Mouse (Mus musculus): ENCODE results near the gene Tnxb.
A peak's percentile ranks its signal among the peaks of the same experiment; 100 is the strongest.
"Not testable (repeated sequence)": the region's sequence is repeated elsewhere in the genome, so short reads cannot be mapped to it uniquely, and the experiment has no call there.

The Tnxb gene

DNA sequence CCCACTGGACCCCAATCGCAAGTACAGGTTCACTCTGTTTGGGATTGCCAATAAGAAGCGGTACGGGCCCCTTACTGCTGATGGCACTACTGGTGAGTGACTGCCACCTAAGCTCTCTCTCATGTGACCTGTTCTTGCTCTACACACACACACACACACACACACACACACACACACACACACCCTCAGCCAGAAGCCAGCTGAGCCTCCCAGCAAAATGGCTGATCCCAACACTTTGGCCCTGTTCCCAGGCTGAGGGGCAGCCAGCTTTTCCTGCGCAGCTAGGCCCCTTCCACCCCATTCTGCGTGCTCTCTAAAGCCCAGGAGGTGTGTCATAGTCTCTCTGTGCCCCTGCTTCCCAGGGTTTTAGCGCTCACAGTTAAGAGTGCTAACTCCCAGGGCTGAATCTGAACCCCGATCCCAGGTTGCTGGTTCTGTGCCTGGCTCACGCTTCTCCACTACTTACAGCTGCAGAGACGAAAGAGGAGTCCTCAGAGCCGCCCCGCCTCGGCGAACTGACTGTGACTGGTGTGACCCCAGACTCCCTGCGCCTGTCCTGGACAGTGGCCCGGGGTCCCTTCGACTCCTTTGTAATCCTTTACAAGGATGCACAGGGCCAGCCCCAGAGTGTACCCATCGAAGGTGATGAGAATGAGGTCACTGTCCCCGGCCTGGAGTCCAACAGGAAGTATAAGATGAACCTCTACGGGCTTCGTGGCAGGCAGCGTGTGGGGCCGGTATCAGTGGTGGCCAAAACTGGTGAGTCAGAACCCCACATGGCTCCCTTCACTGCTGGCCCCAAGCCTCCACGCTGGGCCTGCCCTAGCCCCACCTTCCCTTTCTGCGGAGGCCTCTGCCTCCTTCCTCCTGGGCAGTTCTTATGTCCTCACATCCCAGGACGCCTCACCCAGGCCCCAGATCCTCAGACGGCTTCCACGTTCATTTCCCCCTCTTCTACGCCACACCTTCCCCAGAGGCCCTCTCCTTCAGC is 15.1 kb downstream of the Tnxb start:
- no peak for DNase-seq

DNA sequence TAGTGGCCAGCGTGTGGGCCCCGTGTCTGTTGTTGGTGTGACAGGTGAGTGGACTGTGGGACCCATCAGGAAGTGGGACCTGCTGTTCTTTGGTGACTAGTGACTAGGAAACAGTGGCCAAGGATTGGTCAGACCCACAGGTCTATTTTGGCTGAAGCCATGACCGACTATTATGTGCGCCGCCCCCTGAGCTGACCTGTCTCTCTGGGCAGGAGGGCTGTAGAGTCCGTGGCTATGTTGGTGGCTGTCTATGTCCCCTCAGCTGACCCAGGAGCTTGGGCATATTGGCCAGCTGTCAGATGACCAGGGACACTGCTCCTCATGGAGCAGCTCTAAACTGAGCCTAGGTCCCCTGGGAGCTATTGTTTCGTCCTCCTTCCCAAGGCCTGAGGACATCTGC is 18.6 kb downstream of the Tnxb start:
- no peak for DNase-seq

DNA sequence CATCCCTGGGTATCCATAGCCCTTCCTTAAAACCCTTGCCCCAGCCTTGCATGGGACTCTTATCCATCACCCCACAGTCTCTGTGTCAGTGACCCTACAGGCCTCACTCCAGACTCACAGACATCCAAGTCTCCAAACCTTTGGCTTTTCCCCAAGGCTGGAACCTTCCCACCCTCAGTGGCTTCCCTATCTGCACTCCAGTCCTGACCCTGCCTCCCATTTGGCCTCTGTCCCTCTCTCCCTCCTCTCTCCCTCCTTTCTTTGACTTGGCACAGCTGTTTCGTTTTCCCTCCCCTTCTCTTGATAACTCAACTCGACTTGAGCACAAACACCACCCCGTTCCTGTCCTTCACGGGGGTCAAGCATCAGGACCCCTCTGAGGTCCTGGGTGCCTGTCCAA is 20.1 kb downstream of the Tnxb start:
- no peak for DNase-seq

DNA sequence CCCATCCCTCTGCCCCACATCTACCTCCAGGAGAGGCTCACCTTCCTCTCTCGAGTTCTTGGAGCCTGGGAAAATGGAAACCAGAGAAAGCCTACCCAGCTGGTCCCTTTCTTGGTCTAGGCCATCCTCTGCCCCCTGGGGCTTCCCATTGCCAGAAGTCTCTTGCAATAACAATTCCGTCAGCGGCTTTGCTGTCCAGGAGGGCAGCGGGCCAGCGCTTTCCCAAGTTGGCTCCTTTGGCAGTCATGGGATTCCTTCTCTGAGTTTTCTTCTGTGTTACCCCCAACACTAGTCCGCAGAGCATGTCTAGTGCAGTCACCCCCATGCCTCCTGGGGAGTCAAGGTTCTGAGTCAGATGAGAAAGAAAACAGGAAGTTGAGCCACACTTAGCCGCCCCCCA is 22.6 kb downstream of the Tnxb start:
- DNase-seq = no peak

DNA sequence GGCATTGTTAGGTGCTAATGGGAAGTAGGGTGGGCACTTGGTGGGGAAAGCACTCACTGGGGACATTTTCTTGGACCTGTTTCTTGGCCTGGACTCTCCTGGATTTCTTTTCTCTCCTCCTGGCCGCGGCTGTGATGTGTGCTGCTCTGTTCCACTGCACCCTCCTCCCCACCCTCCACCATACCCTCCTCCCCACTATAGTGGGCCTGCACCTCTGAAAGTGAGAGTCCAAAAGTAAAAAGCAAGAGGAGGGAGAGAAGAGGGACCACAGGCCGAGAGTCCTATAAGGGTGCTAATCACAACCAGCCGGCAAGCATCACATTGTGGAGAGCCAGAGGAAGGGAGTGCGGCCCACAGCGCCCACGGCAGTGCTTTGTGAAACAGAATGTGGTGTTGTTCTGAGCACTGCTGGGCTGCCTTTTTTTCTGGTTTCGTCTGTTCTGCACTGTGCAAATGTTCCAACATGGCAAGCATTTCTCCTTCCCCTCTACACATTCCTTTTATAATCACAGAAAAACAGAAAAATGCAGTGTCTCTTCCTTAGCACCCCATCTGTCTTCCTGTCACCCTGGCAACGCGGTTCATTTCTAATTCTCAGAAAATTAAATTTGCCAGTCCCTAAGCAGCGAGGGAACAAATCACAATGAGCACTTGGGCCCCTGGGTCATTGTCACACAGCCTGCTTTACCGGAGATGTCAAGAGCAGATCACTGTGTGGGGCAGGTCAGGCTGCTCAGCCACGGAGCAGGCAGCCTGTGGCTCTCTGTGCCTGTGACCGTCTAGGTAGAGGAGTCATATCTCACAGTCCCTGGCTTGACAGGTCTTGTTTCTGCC is 29.5 kb downstream of the Tnxb start:
- no peak for DNase-seq

DNA sequence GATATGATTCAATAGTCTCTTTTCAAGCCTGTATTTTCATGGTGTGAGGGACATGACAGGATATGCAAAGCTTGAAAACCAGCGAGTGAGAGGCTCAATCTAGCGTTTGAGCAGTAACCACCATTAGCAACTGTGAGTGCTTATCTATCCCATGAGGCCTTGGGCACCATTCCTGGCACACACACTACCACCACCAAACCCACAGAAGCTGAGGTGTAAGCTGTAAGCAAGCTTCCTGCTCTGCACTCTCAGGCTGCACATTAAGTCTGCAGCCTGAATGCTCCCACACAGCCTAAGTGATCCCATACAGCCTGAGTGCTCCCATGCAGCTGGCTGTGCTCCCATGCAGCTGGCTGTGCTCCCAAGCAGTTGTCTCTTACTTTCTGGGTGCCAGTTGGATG is 30.3 kb downstream of the Tnxb start:
- no peak for DNase-seq

DNA sequence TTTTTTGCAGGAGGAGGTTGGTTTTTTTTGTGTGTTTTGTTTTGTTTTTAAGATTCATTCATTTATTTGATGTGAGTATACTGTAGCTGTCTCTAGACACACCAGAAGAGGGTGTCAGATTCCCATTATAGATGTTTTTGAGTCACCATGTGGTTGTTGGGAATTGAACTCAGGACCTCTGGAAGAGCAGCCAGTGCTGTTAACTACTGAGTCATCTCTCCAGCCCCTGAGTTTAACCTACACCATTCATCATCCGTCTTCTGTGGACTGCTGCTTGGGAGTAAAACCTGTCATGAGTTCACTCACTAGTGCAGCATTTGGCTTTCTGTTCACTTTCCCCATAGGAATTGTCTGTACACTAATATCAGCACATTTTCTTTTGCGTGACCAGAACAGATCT is 36.1 kb downstream of the Tnxb start:
- DNase-seq = not testable (repeated sequence)

DNA sequence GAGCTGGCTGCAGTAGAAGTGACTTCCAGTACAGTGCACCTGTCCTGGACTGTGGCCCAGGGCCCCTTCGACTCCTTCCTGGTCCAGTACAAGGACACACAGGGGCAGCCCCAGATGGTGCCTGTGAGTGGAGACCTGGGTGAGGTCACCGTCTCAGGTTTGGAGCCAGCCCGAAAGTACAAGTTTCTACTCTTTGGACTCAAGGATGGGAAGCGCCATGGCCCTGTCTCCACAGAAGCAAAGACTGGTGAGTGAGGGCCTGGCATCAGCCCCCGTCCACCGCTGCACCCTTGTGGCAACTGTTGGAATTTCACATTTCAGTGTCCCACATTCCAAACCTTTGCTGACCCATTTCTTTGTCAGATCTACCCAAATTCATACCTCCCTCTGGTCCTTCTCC is 42.6 kb downstream of the Tnxb start:
- DNase-seq = peak; percentile 51

DNA sequence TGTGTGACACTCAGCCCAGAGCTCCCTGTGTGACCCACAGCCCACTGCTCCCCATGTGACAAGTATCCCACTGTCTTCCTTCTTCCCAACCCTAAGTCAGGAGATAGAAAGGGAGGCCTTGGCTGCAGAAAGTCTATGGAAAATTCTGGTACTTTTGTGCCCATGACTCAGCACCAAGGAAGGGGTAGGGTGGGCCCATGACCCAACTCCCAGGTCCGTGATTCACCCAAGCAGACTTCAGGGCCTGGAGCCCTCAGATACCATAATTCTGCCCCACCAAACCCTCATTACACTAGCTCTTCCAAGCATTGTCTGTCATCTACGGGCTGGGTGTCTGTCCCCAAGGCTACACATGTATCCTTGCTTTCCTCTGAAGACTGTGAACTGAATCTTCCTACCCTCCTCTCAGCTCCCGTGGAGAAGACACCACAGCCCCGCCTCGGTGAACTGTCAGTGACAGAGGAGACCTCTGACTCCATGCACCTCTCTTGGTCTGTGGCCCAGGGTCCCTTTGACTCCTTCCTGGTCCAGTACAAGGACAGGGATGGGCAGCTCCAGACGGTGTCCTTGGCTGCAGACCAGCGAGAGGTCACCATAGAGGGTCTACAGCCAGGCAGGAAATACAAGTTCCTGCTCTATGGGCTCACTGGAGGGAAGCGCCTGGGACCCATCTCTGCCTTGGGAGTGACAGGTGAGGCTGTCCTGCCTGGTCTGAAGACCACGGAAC is 44.0 kb downstream of the Tnxb start:
- not testable (repeated sequence) for DNase-seq

DNA sequence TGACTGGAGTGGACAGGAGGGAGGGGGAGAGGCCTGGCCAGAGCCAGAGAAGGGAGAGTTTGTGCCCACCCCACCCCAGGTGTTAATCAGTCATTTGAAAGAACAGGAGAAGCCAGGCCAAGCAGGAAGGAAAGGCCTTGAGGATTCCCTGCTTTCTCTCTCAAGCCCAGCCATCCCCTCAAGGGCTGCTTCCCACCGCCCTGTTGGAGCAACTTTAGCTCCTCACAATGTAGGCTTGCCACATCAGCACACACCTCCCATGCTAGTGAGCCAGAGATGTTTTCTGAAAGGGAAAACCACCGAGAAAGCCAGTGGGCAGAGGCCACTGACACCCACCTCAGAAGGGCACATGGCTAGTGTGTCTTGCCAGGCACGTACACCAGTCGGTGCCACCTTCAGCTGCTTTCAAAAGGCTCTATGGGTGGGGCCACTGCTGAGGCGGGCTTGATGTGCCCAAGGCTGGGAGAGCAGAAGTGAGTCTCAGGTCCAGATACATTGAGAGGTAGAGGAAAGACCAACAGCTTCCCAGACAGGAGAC is 44.6 kb downstream of the Tnxb start:
- DNase-seq = not testable (repeated sequence)

DNA sequence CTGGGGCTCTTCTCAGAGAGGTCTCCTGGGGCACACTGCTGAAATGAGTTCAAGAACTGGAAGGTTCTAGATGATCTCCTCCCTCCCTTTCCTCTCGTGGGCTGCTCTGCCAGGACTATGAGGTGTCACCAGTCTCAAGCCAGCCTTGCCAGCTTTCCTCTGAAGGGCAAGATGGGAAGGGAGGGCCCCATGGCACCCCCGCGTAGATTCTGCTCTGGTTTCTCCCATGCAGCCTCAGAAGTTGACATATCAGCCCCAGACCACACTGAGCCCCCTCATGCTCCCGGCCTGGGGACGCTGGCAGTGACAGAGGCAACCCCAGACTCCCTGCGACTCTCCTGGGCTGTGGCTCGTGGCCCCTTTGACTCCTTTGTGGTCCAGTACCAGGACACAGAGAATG is 45.1 kb downstream of the Tnxb start:
- DNase-seq = not testable (repeated sequence)

DNA sequence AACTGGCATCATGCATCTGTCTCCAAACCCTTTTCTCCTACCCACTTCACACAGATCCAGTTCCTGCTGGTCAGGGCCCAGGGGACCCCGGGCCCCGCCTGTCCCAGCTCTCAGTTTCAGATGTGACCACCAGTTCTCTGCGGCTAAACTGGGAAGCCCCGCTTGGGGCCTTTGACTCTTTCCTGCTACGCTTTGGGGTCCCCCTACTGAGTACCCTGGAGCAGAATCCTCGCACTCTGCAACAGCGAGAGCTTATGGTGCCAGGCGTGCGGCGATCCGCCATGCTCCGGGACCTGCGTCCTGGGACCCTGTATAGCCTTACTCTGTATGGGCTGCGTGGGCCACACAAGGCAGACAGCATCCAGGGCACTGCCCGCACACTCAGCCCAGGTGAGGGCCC is 45.9 kb downstream of the Tnxb start:
- DNase-seq = no peak

DNA sequence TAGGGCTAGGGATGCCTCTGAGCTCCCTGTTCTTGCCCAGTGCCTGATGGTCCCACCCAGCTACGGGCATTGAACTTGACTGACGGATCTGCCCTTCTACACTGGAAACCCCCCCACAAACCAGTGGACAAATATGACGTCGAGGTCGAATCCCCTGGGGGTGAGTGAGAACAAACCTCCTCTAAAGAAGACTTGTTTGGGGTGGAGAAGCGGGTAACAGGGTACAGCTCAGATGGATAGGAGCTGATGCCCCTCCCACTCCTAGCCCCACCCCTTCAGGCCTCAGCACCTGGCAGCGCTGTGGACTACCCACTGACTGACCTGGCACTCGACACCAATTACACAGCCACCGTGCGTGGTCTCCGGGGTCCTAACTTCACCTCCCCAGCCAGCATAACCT is 47.1 kb downstream of the Tnxb start:
- DNase-seq = no peak

DNA sequence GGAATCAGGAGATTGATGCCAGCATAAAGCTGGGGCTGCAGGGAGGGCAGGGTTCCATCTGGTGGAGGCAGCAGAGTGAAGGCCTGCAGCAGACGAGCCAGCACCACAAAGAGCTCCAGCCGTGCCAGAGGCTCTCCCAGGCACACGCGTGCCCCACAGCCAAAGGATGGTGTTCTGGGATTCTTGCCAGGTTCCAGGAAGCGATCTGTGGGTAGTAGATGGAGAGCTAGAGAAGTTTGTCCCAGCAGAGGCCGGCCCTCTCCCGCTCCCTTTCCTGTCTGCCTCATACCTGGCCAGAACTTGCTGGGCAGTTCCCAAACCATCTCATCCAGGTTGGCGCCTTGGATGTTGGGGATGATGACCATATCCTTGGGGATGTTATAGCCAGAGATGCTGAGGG is 49.6 kb downstream of the Tnxb start:
- not testable (repeated sequence) for DNase-seq

DNA sequence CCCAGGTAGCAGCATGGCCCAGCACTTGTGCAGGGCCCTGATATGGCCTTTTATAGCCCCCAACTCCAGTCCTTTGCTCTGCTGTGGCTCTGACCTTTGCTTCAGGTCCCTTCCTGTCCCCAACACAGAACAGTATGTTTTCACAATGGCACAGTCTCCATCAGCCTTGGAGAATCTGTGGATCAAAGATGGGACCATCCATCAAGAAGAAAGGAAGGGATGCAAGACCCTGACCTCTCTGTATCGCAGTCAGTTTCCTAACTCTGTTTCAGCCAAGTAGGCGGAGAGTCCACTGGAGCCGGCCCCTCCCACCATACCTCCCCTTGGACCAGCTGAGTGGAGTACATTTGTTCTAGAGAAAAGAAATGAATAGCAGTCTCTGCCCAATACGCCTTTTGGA is 51.9 kb downstream of the Tnxb start:
- DNase-seq = not testable (repeated sequence)

DNA sequence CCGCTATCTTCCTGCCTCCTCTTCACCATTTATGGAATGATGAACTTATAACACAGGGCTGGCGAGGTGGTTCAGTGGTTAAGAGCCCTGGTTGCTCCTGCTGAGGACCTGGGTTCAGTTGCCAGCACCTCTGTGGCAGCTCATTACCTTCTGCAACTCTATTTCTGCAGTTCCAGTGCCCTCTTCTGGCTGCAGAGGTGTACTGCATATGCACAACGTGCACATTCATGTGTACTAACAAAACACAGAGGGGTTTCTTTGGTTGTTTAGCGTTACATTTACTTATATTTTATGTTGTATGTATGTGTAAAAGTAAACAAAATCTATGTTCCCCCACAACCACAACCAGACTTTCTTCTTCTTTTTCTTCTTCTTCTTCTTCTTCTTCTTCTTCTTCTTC is 52.7 kb downstream of the Tnxb start:
- DNase-seq = no peak

DNA sequence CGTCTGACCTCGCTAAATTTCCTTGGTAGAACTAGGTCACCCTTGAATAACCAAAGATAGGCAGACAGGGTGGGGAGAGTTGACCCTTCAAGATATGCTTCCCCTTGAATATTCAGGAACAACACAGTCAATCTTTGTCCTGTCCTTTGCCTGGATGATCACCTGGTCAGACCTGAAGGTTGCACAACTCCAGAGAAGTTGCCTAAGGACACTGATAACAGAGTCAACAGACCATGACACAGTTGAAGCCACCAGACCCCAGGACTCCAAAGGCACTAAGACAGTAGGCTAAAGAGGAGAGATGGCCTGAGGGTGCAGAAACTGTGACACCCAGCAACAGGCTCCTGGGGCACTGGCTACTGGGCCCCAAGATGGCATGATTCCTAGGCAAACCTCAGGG is 57.6 kb downstream of the Tnxb start:
- DNase-seq = no peak

DNA sequence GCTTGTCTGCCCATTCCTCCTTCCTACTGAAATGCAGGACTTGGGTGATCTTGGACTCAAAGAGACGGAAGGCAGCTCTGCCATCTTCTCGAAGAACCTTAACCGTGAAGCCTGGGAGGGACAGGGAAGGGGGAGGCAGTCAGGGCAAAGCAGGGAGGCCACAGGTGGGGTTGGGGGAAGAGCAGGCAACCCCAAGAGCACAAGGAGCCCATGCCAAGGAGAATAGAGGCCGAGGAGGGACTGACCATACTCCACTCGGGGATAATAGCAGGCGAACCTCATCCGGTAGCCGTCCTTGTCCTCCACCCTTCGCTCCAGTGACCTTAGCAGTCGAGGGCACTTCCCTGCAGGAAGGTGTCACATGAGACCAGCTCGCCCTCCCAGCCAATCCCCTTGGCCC is 58.8 kb downstream of the Tnxb start:
- not testable (repeated sequence) for DNase-seq

DNA sequence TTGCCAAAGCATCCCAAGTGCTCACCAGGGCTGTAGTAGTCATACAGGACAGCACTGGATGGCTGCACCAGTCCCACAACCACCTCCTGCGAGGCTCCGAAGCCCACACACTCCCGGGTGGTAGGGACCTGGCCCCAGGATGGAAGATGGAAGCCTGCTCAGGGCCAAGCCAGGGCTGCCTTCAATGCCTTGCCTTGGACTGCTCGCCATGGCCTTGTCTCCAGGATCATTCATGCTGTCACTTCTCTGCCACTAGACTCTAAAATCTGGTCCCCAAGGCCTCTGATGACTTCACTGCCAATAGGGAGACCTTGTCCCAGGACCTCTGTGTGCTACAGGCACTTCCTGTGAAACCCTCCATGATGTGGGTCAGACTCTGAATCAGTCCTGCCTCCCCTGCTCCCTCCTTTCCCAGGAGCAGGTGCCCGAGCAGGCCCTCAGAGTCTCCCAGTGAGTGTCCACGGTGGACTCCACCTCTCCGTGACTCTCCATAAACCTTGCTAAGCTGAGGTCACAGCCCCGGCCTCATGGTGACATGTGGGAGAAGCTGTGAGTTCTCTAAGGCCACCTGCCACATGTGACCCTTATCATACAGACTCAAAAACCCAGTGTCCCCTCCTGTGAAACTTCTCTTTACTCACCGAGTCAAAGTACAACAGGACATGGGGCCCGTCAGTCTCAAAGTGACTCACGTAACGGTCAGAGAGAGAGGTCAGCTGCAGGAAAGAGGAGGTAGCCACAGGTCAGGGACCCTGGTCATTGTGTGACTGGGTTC is 59.6 kb downstream of the Tnxb start:
- DNase-seq = not testable (repeated sequence)

DNA sequence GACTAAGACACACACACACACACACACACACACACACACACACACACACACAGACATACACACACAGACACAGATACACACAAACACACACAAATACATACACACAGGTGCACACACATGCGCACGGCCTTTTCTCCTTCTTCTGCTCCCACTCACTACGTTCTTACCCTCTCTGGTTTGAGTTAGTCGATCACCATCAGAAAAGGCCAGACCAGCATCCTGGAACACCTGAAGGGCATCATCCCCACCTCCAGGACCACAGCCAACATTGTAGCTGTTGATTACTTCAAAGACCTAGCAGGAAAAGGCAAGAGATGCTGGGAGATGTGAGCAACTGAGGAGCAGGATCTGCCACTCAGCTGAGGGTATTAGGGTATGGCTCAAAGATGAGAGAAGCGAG is 67.1 kb downstream of the Tnxb start:
- DNase-seq = not testable (repeated sequence)

DNA sequence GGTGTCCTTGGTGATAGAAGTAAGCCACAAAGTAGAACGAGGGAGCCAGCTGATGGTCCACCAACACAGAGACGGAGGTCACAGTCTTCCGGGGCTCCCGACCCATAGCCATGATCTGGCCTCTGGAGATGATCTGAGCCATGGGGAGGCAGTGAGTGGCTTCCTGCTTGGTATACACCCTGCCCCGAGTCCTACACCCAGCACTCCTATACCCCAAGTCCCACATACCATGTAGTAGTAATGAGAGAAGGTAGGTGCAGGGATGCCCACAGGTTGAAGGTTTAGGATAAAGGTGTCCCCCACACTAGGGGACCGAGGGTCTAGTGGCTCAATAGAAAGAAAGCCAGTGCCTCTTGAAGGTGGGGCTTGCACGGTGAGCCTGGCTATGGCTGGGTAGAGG is 69.4 kb downstream of the Tnxb start:
- DNase-seq = not testable (repeated sequence)

DNA sequence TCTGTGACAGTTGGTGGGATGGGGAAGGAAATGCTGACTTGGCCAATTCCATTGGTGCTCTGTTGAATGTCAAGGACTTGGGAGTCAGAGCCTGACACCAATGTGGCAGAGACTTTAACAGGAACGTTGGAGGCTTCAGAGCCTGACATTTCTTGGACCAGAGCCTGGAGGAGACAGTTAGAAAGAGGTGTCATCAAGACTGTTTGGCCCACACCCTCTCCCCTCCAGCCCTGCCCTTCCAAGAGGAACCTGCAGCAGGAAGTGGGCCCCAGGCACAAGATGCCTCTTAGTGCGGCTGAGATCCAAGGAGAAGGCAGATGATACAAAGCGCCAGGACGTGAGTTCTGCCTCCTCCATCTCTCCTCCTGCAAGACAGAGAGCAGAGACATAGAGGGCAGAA is 69.9 kb downstream of the Tnxb start:
- no peak for DNase-seq

Measured in cerebellum, adult 9-10 months (tissue).